Mouse (Mus musculus) layer of hippocampus, adult 11-12 months (tissue): ENCODE measurements around the gene Epb41l2.

Experiments used
- DNase-seq: peaks from one replicate; pipeline ENCODE4 v3.0.0; 2022; ENCODE audit warnings: low spot score

The Epb41l2 gene

DNA sequence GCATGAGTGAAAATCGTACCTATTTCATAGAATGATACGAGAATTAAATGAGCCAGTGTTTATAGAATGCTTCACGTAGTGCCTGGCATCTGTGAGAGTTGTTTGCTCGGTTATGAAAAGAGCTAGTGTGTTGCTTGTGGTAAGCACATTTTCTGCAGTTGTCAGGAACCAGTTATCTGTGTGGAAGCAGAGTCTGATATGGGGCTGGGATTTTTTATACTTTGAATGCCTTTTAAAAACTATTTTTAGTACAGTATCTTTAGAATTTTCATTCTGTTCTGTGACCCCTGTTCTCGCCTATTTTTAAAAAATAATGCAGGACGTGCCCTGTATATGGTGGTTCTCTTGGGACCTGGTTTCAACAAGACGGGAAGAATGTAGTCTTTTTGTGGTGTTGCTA lies 6.1 kb downstream of the Epb41l2 start:
- DNase-seq, result no peak

DNA sequence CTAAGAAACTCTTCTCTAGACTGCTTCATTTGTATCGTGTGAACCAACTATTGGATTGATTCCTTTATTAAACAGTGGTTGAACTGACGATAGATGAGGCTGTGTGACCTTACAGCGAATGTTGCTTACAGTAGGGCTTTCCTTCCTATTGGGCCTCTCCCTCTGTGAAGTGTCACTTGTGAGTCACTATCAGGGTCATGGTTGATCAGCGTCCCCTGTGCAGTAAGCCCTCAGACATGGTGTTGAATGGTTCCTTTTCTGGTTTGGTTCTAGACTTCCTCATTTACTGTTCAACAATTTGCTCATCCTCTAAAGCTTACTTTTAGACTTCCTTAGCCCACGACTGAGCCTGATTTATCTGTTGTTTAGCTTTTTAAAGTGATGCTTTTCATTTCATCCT lies 7.1 kb downstream of the Epb41l2 start:
- DNase-seq, result no peak

- no peak for DNase-seq
Observed at GRCm38 (mm10) chr10:25368928-25369327, 9.3 kb downstream of the Epb41l2 start.

- no peak for DNase-seq
Observed at GRCm38 (mm10) chr10:25369691-25370090, 10.1 kb downstream of the Epb41l2 start.

DNA sequence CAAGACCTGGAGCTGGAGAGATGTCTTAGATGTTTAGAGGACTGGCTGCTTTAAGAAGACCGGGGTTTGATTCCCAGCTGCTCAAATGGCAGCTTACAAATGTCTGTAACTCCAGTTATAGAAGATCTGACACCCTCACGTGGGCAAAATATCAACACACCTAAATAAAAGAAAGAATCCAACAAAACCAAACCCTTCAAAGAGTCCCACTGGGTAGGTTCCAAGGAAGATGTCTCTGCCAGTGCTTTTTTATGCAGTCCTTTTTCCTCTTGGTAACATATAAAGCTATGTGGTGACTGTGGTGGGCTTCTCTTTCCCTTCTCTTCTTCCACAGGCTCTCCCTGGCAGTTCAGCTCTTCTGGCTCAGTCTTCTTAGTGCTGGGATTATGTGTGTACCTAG lies 11.7 kb downstream of the Epb41l2 start:
- no peak for DNase-seq

DNA sequence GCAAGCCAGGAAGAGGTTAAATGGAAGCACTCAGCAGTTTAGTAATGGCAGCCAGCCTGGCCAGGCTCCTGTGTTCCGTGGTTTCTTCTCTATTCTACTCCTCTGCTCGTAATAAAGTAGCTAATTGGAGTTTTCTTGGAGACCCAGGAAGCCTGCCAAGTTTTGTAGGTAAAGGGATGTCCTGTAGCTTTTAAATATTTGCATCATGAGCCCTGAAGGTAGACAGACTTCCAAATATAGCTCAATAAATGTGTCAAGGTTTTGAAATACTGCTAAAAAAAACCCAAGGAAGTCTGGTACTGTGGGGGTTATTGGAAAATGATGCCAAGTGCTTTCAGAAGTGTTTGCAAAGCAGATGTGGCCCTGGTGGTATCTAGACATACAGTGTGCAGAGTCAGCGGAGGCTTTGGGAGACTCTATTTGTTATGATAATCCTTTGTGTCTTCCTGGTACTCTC lies 12.3 kb downstream of the Epb41l2 start:
- DNase-seq, result no peak

DNA sequence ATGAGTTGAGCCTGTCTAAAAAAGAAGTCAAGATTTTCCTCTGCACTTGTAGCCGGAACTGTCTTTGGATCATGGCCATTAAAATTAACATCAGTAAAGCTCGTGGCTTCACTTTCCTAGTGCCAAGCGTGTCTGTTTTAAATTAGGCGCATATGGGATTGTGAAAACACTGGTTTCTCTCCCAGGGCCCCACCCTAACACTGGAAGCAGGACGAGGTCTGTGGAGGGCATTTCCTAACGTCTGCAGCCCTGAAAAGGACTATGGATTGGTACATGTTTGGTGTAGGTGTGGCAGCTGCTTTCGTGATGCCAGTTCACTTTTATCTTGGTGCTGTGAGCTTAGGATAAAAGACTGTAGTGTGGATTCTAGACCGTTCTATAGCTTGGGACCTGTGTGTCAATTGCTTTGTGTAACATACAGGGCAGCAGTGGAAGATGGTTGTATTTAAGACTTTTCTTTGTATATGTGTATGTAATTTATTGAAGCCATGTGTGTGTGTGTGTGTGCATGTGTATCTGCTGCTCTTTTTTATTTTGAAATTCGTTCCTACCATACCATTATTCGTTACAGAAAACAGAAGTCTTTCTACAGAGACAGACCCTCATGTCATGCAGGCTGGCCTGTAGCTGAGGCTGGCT lies 13.0 kb downstream of the Epb41l2 start:
- no peak for DNase-seq

DNA sequence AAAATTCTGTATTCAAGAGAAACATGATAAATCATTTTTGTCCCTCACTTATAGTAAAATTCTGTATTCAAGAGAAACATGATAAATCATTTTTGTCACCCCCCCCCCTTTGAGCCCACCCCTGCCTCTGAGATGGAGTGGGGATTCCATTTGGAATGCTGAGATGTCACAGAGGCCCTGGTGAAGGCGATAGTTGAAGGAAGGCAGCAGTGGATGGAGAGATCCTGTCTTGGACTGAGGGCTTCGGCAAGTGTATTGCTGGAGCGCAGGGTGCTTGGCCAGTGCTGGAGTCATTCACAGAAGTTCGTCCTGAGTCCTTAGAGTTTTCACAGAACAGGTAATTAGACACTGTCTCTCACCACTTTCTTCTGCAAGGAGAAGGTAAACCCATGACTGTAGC lies 15.4 kb downstream of the Epb41l2 start:
- no peak for DNase-seq

DNA sequence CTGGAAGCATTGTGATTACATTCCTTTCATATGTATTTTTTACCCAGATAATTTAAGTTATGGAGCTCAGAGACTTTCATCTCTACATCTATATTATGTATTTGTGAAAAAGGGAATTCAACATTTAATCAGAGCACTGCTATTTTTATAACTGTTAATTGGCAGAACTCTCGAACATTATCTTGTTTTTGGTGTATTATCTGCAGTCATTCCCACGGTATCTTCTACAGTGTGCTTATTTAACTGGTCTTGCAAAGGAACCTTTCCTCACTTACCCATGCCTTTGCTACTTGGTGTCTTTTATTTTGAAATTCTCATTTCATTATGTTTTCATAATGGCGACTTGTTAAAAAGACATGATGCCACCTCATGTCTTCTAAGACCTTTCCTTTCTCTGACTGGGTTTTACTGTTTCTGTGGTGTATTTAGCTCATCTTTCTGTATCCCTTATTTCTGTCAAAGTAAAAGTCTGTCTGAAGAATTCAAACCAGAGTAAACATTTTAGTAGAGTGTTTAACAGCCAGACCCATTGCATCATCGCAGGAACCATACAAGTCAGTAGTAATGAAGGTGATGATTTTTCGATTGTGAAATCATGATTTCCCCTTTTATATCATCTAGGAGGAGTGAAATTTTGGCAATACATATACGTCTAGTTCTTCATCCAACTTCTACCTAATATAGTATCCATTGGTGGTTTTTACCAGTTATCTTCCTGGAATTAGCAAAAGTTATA lies 21.3 kb downstream of the Epb41l2 start:
- DNase-seq, result no peak

- DNase-seq, result no peak
Observed at GRCm38 (mm10) chr10:25381951-25382350, 22.4 kb downstream of the Epb41l2 start.

DNA sequence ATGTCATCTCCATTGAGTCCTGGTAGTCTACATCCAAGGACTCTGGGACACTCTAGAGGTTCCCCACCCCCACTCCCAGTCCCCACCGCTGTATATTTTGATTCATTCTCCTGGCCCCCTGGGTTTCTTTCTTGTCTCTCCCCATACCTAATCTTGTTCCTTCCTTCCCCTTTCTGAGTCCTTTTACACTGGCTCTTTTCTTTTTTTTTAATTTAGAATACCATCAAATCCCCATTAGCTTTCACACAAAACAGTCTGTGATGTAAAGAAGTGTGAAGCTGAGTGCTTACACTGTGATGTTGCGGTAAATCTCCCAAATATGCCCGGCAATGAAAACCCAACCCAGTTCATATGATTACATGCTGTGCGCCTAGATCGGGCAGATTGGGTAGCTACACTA lies 23.6 kb downstream of the Epb41l2 start:
- no peak for DNase-seq

- no peak for DNase-seq
Observed at GRCm38 (mm10) chr10:25384391-25384790, 24.8 kb downstream of the Epb41l2 start.

- DNase-seq, result no peak
Observed at GRCm38 (mm10) chr10:25385811-25386580, 26.4 kb downstream of the Epb41l2 start.

- DNase-seq, result no peak
Observed at GRCm38 (mm10) chr10:25386868-25387267, 27.3 kb downstream of the Epb41l2 start.

DNA sequence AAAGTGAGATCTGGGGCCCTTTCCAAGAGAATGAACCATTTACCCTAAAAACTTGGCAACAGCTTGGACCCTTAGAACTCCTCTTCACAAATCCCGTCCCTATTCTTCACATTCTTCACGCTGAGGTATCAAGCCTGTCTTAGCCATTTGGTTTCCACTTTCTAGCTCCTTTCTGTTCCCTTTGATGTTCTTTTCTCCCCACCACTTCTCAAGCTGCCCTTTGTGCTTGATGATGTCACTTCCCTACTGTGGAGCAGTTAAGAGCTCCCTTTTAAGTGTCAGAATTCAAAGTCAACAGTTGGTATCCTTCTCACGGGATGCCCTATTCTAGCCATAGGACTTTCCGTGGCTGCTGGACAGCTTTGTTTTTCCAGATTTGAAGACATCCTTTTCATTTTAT lies 27.7 kb downstream of the Epb41l2 start:
- no peak for DNase-seq

GRCm38 (mm10) chr10:25392786-25393185 lies 33.2 kb downstream of the Epb41l2 start:
- DNase-seq, result no peak

DNA sequence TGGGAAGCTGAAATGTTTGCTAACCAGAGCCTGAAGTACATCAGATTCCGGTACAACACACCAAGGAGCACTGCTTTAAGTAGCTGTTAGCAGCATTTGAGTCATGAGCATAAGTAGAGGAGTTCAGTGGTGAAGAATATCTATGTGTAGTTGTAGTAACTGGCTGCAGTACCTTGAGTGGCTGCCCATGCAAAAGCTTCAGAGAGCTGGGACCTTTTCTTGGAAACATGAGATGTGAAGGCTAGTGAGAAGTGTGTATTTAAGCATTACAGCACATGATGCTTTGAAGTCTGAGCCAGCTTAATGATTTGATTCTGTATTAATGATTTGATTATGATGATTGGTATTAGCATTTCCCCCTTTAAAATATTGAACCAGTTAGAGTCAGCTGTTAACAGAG lies 34.1 kb downstream of the Epb41l2 start:
- no peak for DNase-seq

- no peak for DNase-seq
Observed at GRCm38 (mm10) chr10:25395236-25395886, 35.8 kb downstream of the Epb41l2 start.

DNA sequence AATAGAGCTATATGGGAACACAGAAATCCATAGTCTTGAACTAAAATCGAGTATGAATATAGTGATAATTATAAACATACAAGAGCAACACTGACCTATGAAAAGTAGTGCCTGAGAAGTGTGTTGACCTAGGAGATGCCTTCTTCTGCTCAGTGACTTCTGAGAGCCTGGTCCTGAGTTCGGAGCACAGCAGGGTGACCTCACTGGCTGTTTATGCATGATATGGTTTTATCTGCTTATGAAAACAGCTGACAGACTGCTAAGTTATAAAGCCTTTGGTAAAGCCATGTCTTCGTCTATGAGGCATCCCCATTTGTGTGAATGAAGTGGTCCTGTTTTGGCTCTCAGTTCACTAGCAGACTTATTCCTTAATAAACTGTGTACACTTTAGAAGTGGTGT lies 37.3 kb downstream of the Epb41l2 start:
- no peak for DNase-seq

GRCm38 (mm10) chr10:25397767-25398690 lies 38.4 kb downstream of the Epb41l2 start:
- DNase-seq, result no peak

- DNase-seq, result no peak
Observed at GRCm38 (mm10) chr10:25399016-25399415, 39.4 kb downstream of the Epb41l2 start.
